Mouse (Mus musculus) heart, adult 11 months (tissue): ENCODE measurements at regions not wholly inside any gene's neighbourhood (a gene's known extent, or its start where the extent isn't known, plus 50 kb on each side); places are given as distances from the start of the nearest gene placed in this dataset.
A peak's percentile ranks its signal among the peaks of the same experiment; 100 is the strongest.
"Not testable (repeated sequence)": the region's sequence is repeated elsewhere in the genome, so short reads cannot be mapped to it uniquely, and the experiment has no call there.

Experiments used
- DNase-seq: peaks from one replicate; pipeline ENCODE4 v3.0.0; 2022

- peak; percentile 64 for DNase-seq
Measured at GRCm38 (mm10) chr5:75410240-75411186, 164.2 kb upstream of the Kit start.

GRCm38 (mm10) chr5:75419282-75419681 lies 155.4 kb upstream of the Kit start:
- DNase-seq: not testable (repeated sequence)

- peak; percentile 2 for DNase-seq
Measured at GRCm38 (mm10) chr5:75432885-75433284, 141.8 kb upstream of the Kit start.

GRCm38 (mm10) chr5:75437924-75438323 lies 136.8 kb upstream of the Kit start:
- DNase-seq: peak; percentile 33

- DNase-seq: peak; percentile 37
Measured at GRCm38 (mm10) chr5:75444024-75444604, 130.6 kb upstream of the Kit start.

GRCm38 (mm10) chr5:75446386-75446785 lies 128.3 kb upstream of the Kit start:
- DNase-seq: no peak

GRCm38 (mm10) chr5:75449913-75450525 lies 124.7 kb upstream of the Kit start:
- DNase-seq: peak; percentile 71

- peak; percentile 67 for DNase-seq
Measured at GRCm38 (mm10) chr5:75450564-75450963, 124.2 kb upstream of the Kit start.

GRCm38 (mm10) chr5:75451081-75451480 lies 123.6 kb upstream of the Kit start:
- peak; percentile 82 for DNase-seq

- peak; percentile 68 for DNase-seq
Measured at GRCm38 (mm10) chr5:75451693-75452092, 123.0 kb upstream of the Kit start.

- peak; percentile 81 for DNase-seq
Measured at GRCm38 (mm10) chr5:75453757-75454390, 120.8 kb upstream of the Kit start.

- peak; percentile 72 for DNase-seq
Measured at GRCm38 (mm10) chr5:75454961-75455541, 119.7 kb upstream of the Kit start.

- DNase-seq: peak; percentile 76
Measured at GRCm38 (mm10) chr5:75457403-75457802, 117.3 kb upstream of the Kit start.

- peak; percentile 4 for DNase-seq
Measured at GRCm38 (mm10) chr5:75458317-75458716, 116.4 kb upstream of the Kit start.

- DNase-seq: peak; percentile 59
Measured at GRCm38 (mm10) chr5:75459758-75460354, 114.9 kb upstream of the Kit start.

- peak; percentile 71 for DNase-seq
Measured at GRCm38 (mm10) chr5:75460414-75461025, 114.2 kb upstream of the Kit start.

GRCm38 (mm10) chr5:75461368-75461767 lies 113.3 kb upstream of the Kit start:
- no peak for DNase-seq

GRCm38 (mm10) chr5:75463591-75463990 lies 111.1 kb upstream of the Kit start:
- peak; percentile 46 for DNase-seq

GRCm38 (mm10) chr5:75465701-75466100 lies 109.0 kb upstream of the Kit start:
- DNase-seq: peak; percentile 27

GRCm38 (mm10) chr5:75466941-75467340 lies 107.8 kb upstream of the Kit start:
- DNase-seq: peak; percentile 10

- peak; percentile 74 for DNase-seq
Measured at GRCm38 (mm10) chr5:75467916-75468315, 106.8 kb upstream of the Kit start.

GRCm38 (mm10) chr5:75471010-75471409 lies 103.7 kb upstream of the Kit start:
- peak; percentile 41 for DNase-seq
